Mouse (Mus musculus) CH12.LX (cell line): ENCODE results near the gene Plxdc1. TPM values are rescaled to one million over a fixed set of nuclear protein-coding genes. Genes with fewer than 3 reads are reported as not detected.

Source experiments
- DNase-seq: peaks from one replicate; pipeline ENCODE4 v3.0.0-alpha.2; 2013; ENCODE audit errors: extremely low read depth
- H3K27ac ChIP-seq: 2 replicates; pipeline ENCODE4 v1.5.1; 2012; ENCODE audit warnings: low read depth, mild to moderate bottlenecking, control low read depth, moderate library complexity; ENCODE audit not compliant: insufficient read depth
- H3K27me3 ChIP-seq: replicated peaks from 2 replicates; pipeline ENCODE3; 2012; ENCODE audit warnings: inconsistent platforms
- H3K36me3 ChIP-seq, 2 experiments: replicated peaks in 1 of 2; 2 replicates each; pipeline versions ENCODE3 to v1.6.1; 2012; ENCODE audit warnings: inconsistent platforms in 1 of 2, low read length in 1 of 2, mild to moderate bottlenecking in 1 of 2, mixed read lengths in 1 of 2, moderate library complexity in 1 of 2; ENCODE audit not compliant: control insufficient read depth in 1 of 2, insufficient read depth in 1 of 2
- H3K4me1 ChIP-seq, 2 experiments: 2 replicates each; pipeline ENCODE4 v1.6.1; 2012; ENCODE audit warnings: inconsistent platforms in 1 of 2, moderate library complexity in 1 of 2; ENCODE audit not compliant: insufficient read depth in 2 of 2, control insufficient read depth in 1 of 2
- H3K4me2 ChIP-seq: 2 replicates; pipeline ENCODE4 v1.6.1; 2012; ENCODE audit warnings: low read depth, mild to moderate bottlenecking, control low read depth; ENCODE audit not compliant: poor library complexity, insufficient read depth, severe bottlenecking
- H3K4me3 ChIP-seq, 3 experiments: fragments of 150-350 bp in 1 of 3; sonication (generic) in 1 of 3; replicated peaks in 1 of 3; 2 replicates each; pipeline versions ENCODE3 to v1.5.1; 2011 to 2012; ENCODE audit warnings: low read depth in 2 of 3, low read length in 2 of 3, mild to moderate bottlenecking in 2 of 3, moderate library complexity in 2 of 3, control low read depth in 1 of 3, improper control_type of control experiment in 1 of 3, inconsistent platforms in 1 of 3, mixed read lengths in 1 of 3; ENCODE audit not compliant: poor library complexity in 1 of 3
- H3K79me2 ChIP-seq: replicated peaks from 2 replicates; pipeline ENCODE4 v1.6.1; 2012; ENCODE audit warnings: mild to moderate bottlenecking, moderate library complexity; ENCODE audit not compliant: control insufficient read depth, poor library complexity, insufficient read depth, severe bottlenecking; ENCODE audit errors: extremely low read depth
- H3K9ac ChIP-seq: 2 replicates; pipeline ENCODE4 v1.6.1; 2012; ENCODE audit warnings: low read depth, mild to moderate bottlenecking, control low read depth, moderate library complexity; ENCODE audit not compliant: insufficient read depth
- H3K9me3 ChIP-seq: replicated peaks from 2 replicates; pipeline ENCODE3; 2012; ENCODE audit warnings: low read length, inconsistent platforms, mixed read lengths
- CTCF ChIP-seq, 2 experiments: IDR thresholded peaks in 1 of 2; conservative IDR thresholded peaks in 1 of 2; 2 replicates each; pipeline ENCODE4 v1.5.1; 2011 to 2012; ENCODE audit warnings: low read depth in 2 of 2, low read length in 2 of 2, improper control_type of control experiment in 1 of 2, inconsistent platforms in 1 of 2, mild to moderate bottlenecking in 1 of 2, moderate library complexity in 1 of 2
- E2F4 ChIP-seq: IDR thresholded peaks from 2 replicates; pipeline ENCODE4 v1.6.1; 2011; ENCODE audit warnings: low read depth, low read length, improper control_type of control experiment; ENCODE audit not compliant: insufficient replicate concordance
- EP300 ChIP-seq: IDR thresholded peaks from 2 replicates; pipeline ENCODE4 v1.6.1; 2011; ENCODE audit warnings: low read length, improper control_type of control experiment
- GABPA ChIP-seq: IDR thresholded peaks from 2 replicates; pipeline ENCODE4 v1.6.1; 2012; ENCODE audit warnings: low read depth, low read length, improper control_type of control experiment, inconsistent platforms; ENCODE audit not compliant: insufficient replicate concordance
- IRF4 ChIP-seq: IDR thresholded peaks from 2 replicates; pipeline ENCODE4 v1.6.1; 2014; ENCODE audit warnings: low read depth, mild to moderate bottlenecking, inconsistent platforms, low read length, improper control_type of control experiment
- JUN ChIP-seq: IDR thresholded peaks from 2 replicates; pipeline ENCODE4 v1.6.1; 2011; ENCODE audit warnings: low read depth, mild to moderate bottlenecking, low read length, improper control_type of control experiment, moderate library complexity; ENCODE audit not compliant: insufficient read depth
- KAT2A ChIP-seq: IDR thresholded peaks from 2 replicates; pipeline ENCODE4 v1.6.1; 2012; ENCODE audit warnings: low read length, improper control_type of control experiment, inconsistent platforms; ENCODE audit not compliant: insufficient replicate concordance
- MAZ ChIP-seq: IDR thresholded peaks from 2 replicates; pipeline ENCODE4 v1.6.1; 2012; ENCODE audit warnings: low read depth, mild to moderate bottlenecking, inconsistent platforms, low read length, improper control_type of control experiment, moderate library complexity
- MEF2A ChIP-seq: IDR thresholded peaks from 2 replicates; pipeline ENCODE4 v1.6.1; 2014; ENCODE audit warnings: low read depth, mild to moderate bottlenecking, inconsistent platforms, low read length, improper control_type of control experiment, borderline replicate concordance
- RAD21 ChIP-seq: IDR thresholded peaks from 2 replicates; pipeline ENCODE4 v1.6.1; 2011; ENCODE audit warnings: low read depth, mild to moderate bottlenecking, low read length, improper control_type of control experiment, moderate library complexity
- RCOR1 ChIP-seq: conservative IDR thresholded peaks from 2 replicates; pipeline ENCODE4 v1.6.1; 2012; ENCODE audit warnings: low read depth, mild to moderate bottlenecking, inconsistent platforms, low read length, improper control_type of control experiment
- SIN3A ChIP-seq: IDR thresholded peaks from 2 replicates; pipeline ENCODE4 v1.6.1; 2012; ENCODE audit warnings: low read length, improper control_type of control experiment, inconsistent platforms
- SMC3 ChIP-seq: IDR thresholded peaks from 2 replicates; pipeline ENCODE4 v1.6.1; 2011; ENCODE audit warnings: low read depth, low read length, improper control_type of control experiment
- TCF12 ChIP-seq: IDR thresholded peaks from 2 replicates; pipeline ENCODE4 v1.6.1; 2014; ENCODE audit warnings: low read depth, mild to moderate bottlenecking, inconsistent platforms, low read length, improper control_type of control experiment
- ZKSCAN1 ChIP-seq: IDR thresholded peaks from 2 replicates; pipeline ENCODE4 v1.6.1; 2012; ENCODE audit warnings: low read depth, inconsistent platforms, low read length, improper control_type of control experiment, borderline replicate concordance
- ZMIZ1 ChIP-seq: IDR thresholded peaks from 2 replicates; pipeline ENCODE4 v1.6.1; 2012; ENCODE audit warnings: low read depth, mild to moderate bottlenecking, inconsistent platforms, low read length, improper control_type of control experiment
- ZNF384 ChIP-seq: IDR thresholded peaks from 2 replicates; pipeline ENCODE4 v1.6.1; 2012; ENCODE audit warnings: low read depth, low read length, improper control_type of control experiment, inconsistent platforms
- dilution Hi-C: fragments of 300-500 bp; cut with MboI; formaldehyde crosslinking; loops from 2 replicates; pipeline ENCODE4 v1.14.3; 2020; ENCODE audit warnings: low sequenced_read_pairs; ENCODE audit not compliant: extremely low pct_unique_long_range_greater_than_20kb, extremely low pct_ligation_motif_present
- in situ Hi-C: fragments of 300-500 bp; cut with MboI; formaldehyde crosslinking; loops from 3 replicates; pipeline ENCODE4 v1.14.3; 2019; ENCODE audit warnings: low sequenced_read_pairs, low pct_ligation_motif_present, low pct_unique_long_range_greater_than_20kb, mixed read lengths
- polyA plus RNA-seq: library from polyadenylated mRNA; unstranded; fragments of >175 nt; gene quantifications from 2 replicates; pipeline ENCODE4 v1.2.1, GENCODE M21; 2012; ENCODE audit warnings: low read depth; ENCODE audit not compliant: insufficient read length
- total RNA-seq, 2 experiments: library from RNA; depleted of rRNA; stranded (reverse); fragments of 300-350 nt in 1 of 2; fragments of >200 nt in 1 of 2; gene quantifications; 2 replicates each; pipeline ENCODE4 v1.2.3; 2012 to 2014

The Plxdc1 gene
- total and polyA plus RNA-seq, 3 experiments: 0.04 TPM; not detected in 2

GRCm38 (mm10) chr11:97877341-97877740 lies 108.9 kb downstream of the Plxdc1 start:
- TF ChIP-seq TCF12 (no peak), ZKSCAN1 (no peak)
- H3K79me2 ChIP-seq: no peaks in the 10 kb centered on the region
- no peak overlapping the region for H3K27ac ChIP-seq
- H3K4me1 ChIP-seq: no peaks in the 10 kb centered on the region; a peak in 1 of 4 replicates
- no peaks in the 10 kb centered on the region for H3K36me3 ChIP-seq
- H3K27me3 ChIP-seq: no peaks in the 10 kb centered on the region
- no peak overlapping the region for H3K4me2 ChIP-seq
- no peak overlapping the region for H3K4me3 ChIP-seq
- no peaks in the 10 kb centered on the region for H3K9me3 ChIP-seq
- in situ Hi-C loops: no loop called here
- H3K9ac ChIP-seq: no peak overlapping the region
- no peak for DNase-seq
- dilution Hi-C loops: no loop called here

- Histone ChIP-seq H3K4me2 (no peak overlapping the region), H3K27ac (no peak overlapping the region), H3K79me2 (no peaks in the 10 kb centered on the region), H3K9ac (no peak overlapping the region), H3K4me1 (no peaks in the 10 kb centered on the region; a peak in 1 of 4 replicates), H3K27me3 (no peaks in the 10 kb centered on the region), H3K36me3 (no peaks in the 10 kb centered on the region), H3K9me3 (no peaks in the 10 kb centered on the region), H3K4me3 (no peak overlapping the region)
- in situ Hi-C loops: no loop called here
- TF ChIP-seq GABPA (no peak), SIN3A (no peak), MAZ (no peak), ZMIZ1 (no peak), ZNF384 (no peak), SMC3 (no peak), EP300 (no peak), MEF2A (no peak), E2F4 (no peak), RAD21 (no peak), RCOR1 (no peak), CTCF (conservative IDR thresholded peaks at IDR 0.05 in 1 of 2, IDR thresholded peaks at IDR 0.05 in 1 of 2; ENCODE audit: low read depth in 2 of 2, low read length in 2 of 2) (no peak), KAT2A (no peak), IRF4 (no peak), JUN (no peak)
- no peak for DNase-seq
- dilution Hi-C loops: no loop called here
These were observed 111.8 kb downstream of the Plxdc1 start for GRCm38 (mm10) chr11:97874396-97874795.

Other genes with a start within 250 kb of the Plxdc1 start
- 28.7 and 30.8 TPM in 2 replicates for gene Pip4k2b, start 241.7 kb downstream of the Plxdc1 start, total RNA-seq (2012; rRNA removed)
- gene Pip4k2b, start 241.7 kb downstream of the Plxdc1 start, total RNA-seq (2014; rRNA removed): 20.3 and 23.3 TPM in 2 replicates
- 35.4 and 44.0 TPM in 2 replicates for gene Pip4k2b, start 241.7 kb downstream of the Plxdc1 start, polyA plus RNA-seq
- 16.7 and 17.3 TPM in 2 replicates for gene Cwc25, start 219.9 kb downstream of the Plxdc1 start, total RNA-seq (2012; rRNA removed)
- 19.3 and 19.6 TPM in 2 replicates for gene Cwc25, start 219.9 kb downstream of the Plxdc1 start, total RNA-seq (2014; rRNA removed)
- gene Cwc25, start 219.9 kb downstream of the Plxdc1 start, polyA plus RNA-seq: 21.5 and 21.7 TPM in 2 replicates
- 0.47 and 0.50 TPM in 2 replicates for gene 1700001P01Rik, start 210.5 kb downstream of the Plxdc1 start, total RNA-seq (2012; rRNA removed)
- gene 1700001P01Rik, start 210.5 kb downstream of the Plxdc1 start, total RNA-seq (2014; rRNA removed): not detected in 2 replicates
- 0.41 TPM in 1 of 2 replicates, not detected in the other for gene 1700001P01Rik, start 210.5 kb downstream of the Plxdc1 start, polyA plus RNA-seq
- 2,073 and 2,338 TPM in 2 replicates for gene Rpl23, start 204.0 kb downstream of the Plxdc1 start, total RNA-seq (2012; rRNA removed)
- gene Rpl23, start 204.0 kb downstream of the Plxdc1 start, total RNA-seq (2014; rRNA removed): 1,878 and 2,226 TPM in 2 replicates
- 1,387 and 2,564 TPM in 2 replicates for gene Rpl23, start 204.0 kb downstream of the Plxdc1 start, polyA plus RNA-seq
- 16.8 and 18.6 TPM in 2 replicates for gene Lasp1, start 187.4 kb downstream of the Plxdc1 start, total RNA-seq (2012; rRNA removed)
- gene Lasp1, start 187.4 kb downstream of the Plxdc1 start, total RNA-seq (2014; rRNA removed): 12.3 and 12.5 TPM in 2 replicates
- gene Lasp1, start 187.4 kb downstream of the Plxdc1 start, polyA plus RNA-seq: 45.1 and 45.4 TPM in 2 replicates
- gene B230217C12Rik, start 145.7 kb downstream of the Plxdc1 start, total RNA-seq (2012; rRNA removed): 4.6 and 4.9 TPM in 2 replicates
- 13.7 and 14.0 TPM in 2 replicates for gene B230217C12Rik, start 145.7 kb downstream of the Plxdc1 start, total RNA-seq (2014; rRNA removed)
- gene B230217C12Rik, start 145.7 kb downstream of the Plxdc1 start, polyA plus RNA-seq: 11.9 and 12.4 TPM in 2 replicates
- 0.80 and 1.1 TPM in 2 replicates for gene Fbxo47, start 102.3 kb downstream of the Plxdc1 start, total RNA-seq (2012; rRNA removed)
- gene Fbxo47, start 102.3 kb downstream of the Plxdc1 start, total RNA-seq (2014; rRNA removed): 2.1 and 3.0 TPM in 2 replicates
- gene Fbxo47, start 102.3 kb downstream of the Plxdc1 start, polyA plus RNA-seq: 1.8 and 2.0 TPM in 2 replicates
- 28.2 and 28.5 TPM in 2 replicates for gene Arl5c, start 9.7 kb upstream of the Plxdc1 start, total RNA-seq (2012; rRNA removed)
- 32.2 and 33.1 TPM in 2 replicates for gene Arl5c, start 9.7 kb upstream of the Plxdc1 start, total RNA-seq (2014; rRNA removed)
- 36.1 and 45.5 TPM in 2 replicates for gene Arl5c, start 9.7 kb upstream of the Plxdc1 start, polyA plus RNA-seq
- gene Cacnb1, start 36.6 kb upstream of the Plxdc1 start, total RNA-seq (2012; rRNA removed): 0.46 and 0.55 TPM in 2 replicates
- gene Cacnb1, start 36.6 kb upstream of the Plxdc1 start, total RNA-seq (2014; rRNA removed): 0.12 TPM in 1 of 2 replicates, not detected in the other
- 0.36 and 0.59 TPM in 2 replicates for gene Cacnb1, start 36.6 kb upstream of the Plxdc1 start, polyA plus RNA-seq
- gene Rpl19, start 40.3 kb upstream of the Plxdc1 start, total RNA-seq (2012; rRNA removed): 5,182 and 5,259 TPM in 2 replicates
- gene Rpl19, start 40.3 kb upstream of the Plxdc1 start, total RNA-seq (2014; rRNA removed): 3,446 and 3,465 TPM in 2 replicates
- gene Rpl19, start 40.3 kb upstream of the Plxdc1 start, polyA plus RNA-seq: 2,949 and 3,228 TPM in 2 replicates
- not detected in 2 replicates for gene Stac2, start 67.0 kb upstream of the Plxdc1 start, total RNA-seq (2012; rRNA removed)
- gene Stac2, start 67.0 kb upstream of the Plxdc1 start, total RNA-seq (2014; rRNA removed): not detected in 2 replicates
- gene Stac2, start 67.0 kb upstream of the Plxdc1 start, polyA plus RNA-seq: 0.07 and 0.11 TPM in 2 replicates
- 4.4 and 7.9 TPM in 2 replicates for gene Fbxl20, start 164.0 kb upstream of the Plxdc1 start, total RNA-seq (2012; rRNA removed)
- gene Fbxl20, start 164.0 kb upstream of the Plxdc1 start, total RNA-seq (2014; rRNA removed): 4.8 and 6.4 TPM in 2 replicates
- gene Fbxl20, start 164.0 kb upstream of the Plxdc1 start, polyA plus RNA-seq: 7.4 and 9.0 TPM in 2 replicates
- gene Med1, start 206.8 kb upstream of the Plxdc1 start, total RNA-seq (2012; rRNA removed): 28.8 and 40.8 TPM in 2 replicates
- gene Med1, start 206.8 kb upstream of the Plxdc1 start, total RNA-seq (2014; rRNA removed): 51.4 and 52.0 TPM in 2 replicates
- gene Med1, start 206.8 kb upstream of the Plxdc1 start, polyA plus RNA-seq: 54.7 and 58.9 TPM in 2 replicates
- 29.6 and 38.2 TPM in 2 replicates for gene Cdk12, start 216.6 kb upstream of the Plxdc1 start, total RNA-seq (2012; rRNA removed)
- gene Cdk12, start 216.6 kb upstream of the Plxdc1 start, total RNA-seq (2014; rRNA removed): 26.1 and 27.8 TPM in 2 replicates
- 39.1 and 44.1 TPM in 2 replicates for gene Cdk12, start 216.6 kb upstream of the Plxdc1 start, polyA plus RNA-seq